Mouse (Mus musculus) urinary bladder, adult 2 months (tissue): Measurements from ENCODE around the gene Bloc1s2. TPM values are rescaled to one million over a fixed set of nuclear protein-coding genes. Genes with fewer than 3 reads are reported as not detected.
A peak's percentile ranks its signal among the peaks of the same experiment; 100 is the strongest.
"Not testable (repeated sequence)": the region's sequence is repeated elsewhere in the genome, so short reads cannot be mapped to it uniquely, and the experiment has no call there.

ENCODE experiments used
- DNase-seq: peaks from one replicate; pipeline ENCODE4 v3.0.0; 2022; ENCODE audit warnings: low spot score
- polyA plus RNA-seq: library from polyadenylated mRNA; depleted of rRNA; stranded (reverse); fragments of >200 nt; gene quantifications from 2 replicates; pipeline ENCODE4 v1.2.3, GENCODE M21; 2012; rRNA removed

Bloc1s2 gene
- polyA plus RNA-seq, 1 experiment, result 61.4 TPM

DNA sequence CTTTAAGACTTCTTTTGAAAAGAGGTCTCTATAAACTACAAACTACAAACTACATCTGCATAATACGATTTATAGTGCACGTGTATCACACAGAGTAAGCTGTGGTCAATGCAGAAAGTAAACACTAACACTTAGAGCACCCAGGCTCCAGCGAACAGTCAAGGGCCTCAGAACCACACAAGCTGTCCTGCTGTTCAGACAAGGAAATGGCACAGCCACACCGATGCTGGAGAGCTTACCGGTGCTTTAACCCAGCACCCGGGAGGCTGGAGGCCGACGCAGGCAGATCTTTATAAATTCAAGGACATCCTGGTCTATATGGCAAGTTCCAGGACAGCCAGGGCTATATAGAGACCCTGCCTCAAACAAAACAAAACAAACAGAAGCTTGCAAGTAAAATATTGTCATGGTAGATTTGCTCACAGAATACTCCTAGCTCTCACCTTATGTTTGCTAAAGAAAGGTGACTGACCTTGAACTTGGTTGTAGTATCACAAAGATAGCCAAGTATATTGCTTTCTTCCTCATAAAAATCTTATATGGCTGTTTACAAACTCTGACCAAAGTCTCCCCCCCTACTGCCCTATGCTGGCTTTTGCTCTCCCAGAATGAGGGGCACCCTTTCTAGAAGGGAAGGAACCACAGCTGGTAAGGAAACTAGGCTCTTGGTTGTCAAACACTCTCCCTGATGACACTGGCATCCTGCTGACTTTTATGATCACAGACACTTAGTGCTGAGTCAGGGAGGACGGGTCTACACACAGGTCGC, 18.3 kb downstream of the Bloc1s2 start:
- DNase-seq, result no peak

DNA sequence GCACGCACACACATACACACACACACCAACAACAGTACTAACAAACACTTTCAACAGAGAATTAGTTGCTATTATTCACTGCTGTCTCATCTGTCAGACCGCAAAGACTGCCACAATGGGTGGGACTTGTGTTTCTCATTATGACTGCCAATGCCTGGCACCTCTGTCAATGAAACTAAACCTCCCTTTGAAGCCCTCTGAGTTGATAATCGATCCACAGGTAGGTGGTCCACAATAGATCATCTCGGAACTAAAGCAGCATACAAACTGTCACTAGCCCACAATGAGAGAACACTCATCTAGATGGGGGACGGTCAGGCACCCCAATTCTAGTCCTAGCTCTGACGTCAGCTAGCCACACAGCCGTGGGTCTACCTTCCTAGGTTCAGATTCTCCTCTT, 25.1 kb downstream of the Bloc1s2 start:
- no peak for DNase-seq

DNA sequence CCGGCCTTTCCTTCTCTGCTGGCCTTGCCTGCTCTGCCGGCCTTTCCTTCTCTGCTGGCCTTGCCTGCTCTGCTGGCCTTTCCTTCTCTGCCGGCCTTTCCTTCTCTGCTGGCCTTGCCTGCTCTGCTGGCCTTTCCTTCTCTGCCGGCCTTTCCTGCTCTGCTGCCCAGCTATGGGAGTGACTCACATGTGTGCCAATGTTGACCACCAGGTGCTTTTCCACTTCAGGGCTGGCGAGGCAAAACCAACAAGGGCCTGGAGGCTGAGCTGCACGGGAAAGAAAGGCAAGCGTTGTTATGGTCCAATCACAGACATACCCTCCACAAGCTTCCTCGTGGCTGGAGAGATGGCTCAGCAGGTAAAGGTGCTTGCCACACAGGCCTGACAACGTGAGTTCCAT, 25.6 kb downstream of the Bloc1s2 start:
- DNase-seq, result not testable (repeated sequence)

DNA sequence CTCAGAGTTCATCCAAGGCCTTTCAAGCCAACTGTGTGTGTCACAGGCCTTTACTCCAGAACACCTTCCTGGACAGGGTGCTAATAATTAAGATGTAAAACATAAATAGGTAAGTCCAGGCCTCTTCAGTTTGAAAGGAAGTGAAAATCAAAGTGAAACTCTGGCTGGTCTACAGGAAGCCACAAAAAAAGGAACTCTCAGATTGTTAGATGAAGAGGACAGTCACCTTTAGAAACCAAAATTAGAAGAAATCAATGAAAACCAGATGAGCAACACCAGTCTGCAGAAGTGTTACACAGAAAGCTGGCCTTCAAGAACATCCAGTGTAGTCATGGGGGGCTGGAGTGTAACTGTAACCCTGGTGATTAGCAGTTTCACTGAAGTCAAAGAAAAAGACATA, 28.5 kb downstream of the Bloc1s2 start:
- no peak for DNase-seq

DNA sequence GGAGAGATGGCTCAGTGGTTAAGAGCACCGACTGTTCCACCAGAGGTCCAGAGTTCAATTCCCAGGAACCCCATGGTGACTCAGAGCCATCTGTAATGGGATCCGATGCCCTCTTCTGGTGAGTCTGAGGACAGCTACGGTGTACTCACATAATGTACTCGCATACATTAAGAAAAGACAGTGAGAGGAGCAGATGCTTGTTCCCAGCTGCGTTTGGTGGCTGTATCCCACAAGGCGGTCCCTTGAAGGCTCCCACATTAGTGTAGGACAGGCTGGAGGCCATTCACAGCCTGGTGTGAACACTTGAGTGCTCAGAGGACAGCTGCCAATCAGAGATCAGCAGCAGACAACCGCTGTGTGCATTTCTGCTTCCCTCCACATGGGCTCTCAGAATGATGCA, 34.5 kb downstream of the Bloc1s2 start:
- no peak for DNase-seq

DNA sequence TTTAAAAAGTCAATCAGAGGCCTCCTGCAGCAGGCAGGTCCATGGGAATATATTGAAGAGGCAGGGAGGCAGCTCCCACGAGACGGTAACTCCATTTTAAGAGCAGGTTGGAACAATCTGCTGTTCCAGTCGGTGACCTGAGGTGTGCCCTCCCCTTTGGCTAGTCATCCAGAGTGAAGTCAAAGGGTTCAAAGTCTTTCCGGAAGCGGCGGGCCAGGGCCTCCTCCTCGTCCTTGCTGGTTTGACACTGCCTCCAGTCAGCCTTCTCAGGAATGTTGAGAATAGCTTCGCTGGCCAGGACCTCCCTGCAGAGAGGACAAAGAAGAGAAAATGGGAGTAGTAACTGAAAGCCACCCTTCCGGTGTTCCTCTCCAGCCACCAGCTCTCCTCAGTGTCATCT, 35.9 kb downstream of the Bloc1s2 start:
- DNase-seq, result no peak

DNA sequence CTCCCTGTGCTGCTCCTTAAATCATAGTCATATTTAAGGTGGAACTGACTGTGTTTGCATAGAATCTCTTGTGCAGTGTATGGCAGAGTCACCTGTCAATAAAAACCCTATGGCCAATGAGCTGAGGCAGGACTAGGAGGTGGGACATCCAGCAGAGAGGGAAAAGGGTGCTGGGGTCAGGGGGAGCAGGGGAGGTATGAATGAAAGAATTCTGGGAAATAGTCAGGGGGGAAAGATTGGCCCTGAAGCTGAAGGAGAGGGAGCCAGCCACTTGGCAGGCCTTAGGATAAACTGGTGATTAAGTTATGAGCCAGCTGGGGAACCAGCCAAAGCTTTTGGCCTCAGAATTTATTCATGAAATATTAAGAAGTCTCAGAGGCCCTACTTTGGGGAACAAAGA, 37.2 kb downstream of the Bloc1s2 start:
- DNase-seq, result no peak

DNA sequence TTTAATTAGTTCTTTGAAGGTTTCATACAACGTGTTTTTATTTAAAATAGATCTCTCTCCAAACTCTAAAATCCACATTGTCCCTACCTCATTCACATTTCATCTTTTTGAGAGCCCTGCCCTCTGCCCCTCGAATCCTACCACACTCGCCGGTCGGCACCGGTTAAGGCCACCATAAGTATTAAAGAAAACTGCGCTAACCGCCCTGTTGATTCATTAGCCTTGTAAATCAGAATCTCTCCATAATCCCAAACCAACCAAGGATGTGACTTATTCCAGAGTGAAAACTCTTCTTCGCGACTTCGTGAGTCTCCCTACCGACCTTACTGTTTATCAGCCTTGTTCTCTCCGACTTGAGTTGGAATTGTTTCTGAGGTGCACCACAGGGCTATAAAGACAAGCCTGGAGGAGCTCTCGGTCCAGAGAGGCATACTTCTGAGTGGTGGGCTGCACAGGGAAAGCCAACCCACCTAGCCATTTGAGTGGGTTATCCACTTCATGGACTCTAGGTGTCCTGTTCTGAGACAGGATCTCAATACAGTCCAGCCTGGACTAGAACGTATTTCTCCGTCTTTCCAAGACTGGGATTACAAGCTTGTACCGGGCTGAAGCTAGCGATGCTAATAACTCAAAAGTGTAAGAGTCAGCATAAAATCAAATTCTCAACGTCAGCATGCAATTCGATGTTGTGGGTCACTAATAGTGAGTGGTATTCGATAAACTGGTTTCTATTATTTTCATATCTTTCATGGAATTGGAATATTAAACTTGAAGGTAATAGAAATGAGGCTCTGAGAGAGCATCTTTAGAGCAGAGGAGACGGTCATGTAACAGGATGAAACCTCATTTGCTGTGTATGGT, 38.4 kb downstream of the Bloc1s2 start:
- no peak for DNase-seq

DNA sequence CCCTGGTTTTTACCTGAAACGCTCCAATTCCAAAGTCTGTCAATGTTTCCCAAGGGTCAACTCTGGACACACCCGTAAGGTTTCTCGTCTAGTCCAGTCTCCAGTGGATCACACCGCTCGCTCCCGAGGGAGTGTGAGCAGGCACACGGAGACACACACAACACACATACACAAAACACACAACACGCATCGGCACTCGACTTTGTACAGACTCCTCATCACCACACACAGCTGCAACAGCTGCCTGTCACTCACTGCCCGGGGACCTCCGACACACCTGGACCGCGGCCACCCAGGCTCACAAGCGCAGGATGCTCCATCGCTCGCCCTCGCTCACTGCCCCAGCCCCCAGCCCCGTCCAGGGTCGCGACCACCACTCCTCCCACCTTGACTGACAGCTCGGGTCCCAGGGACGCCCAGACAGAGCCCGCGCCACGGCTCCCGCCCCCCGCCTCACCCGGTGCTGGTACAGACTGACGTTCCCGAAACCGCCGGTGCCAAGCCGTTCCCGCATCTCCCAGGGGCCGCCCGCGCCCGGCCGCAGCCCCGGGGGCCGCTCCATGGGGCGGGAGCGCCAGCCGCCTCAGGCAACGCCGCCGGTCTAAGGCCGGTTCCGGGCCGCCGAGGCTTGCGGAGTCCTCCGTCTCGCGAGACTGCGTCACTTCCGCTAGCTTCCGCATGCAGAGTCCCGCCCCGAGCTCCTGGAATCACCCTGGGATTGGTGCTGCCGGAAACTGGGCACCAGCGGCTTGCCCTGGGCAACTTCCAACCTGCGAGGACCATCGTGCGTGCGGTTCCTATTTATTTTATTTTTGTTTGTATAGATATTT, 39.2 kb downstream of the Bloc1s2 start, which contains the start of gene Chuk:
Gene Chuk, minus strand, starts transcription at position 650 of the 830 bp plus-strand sequence.
- DNase-seq, result peak; percentile 93

DNA sequence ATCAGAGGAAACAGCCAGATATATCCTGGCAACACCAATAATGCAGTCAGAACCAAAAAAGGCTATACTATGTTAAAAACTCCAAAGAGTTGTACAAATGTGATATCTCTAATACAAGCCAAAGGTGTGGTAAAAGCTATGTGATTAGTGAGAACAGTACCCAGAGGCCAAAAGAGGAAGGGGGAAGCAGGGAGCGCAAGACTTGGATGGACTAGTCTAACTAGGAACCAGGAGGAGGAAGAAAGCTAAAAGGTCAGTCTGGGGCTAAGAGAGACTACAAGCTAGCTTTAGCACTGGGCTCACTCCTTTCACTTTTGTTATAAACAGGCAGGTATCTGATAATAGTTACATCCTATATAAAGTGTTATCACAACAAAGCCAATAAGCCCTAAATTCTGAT, 41.9 kb downstream of the Bloc1s2 start:
- DNase-seq, result no peak

DNA sequence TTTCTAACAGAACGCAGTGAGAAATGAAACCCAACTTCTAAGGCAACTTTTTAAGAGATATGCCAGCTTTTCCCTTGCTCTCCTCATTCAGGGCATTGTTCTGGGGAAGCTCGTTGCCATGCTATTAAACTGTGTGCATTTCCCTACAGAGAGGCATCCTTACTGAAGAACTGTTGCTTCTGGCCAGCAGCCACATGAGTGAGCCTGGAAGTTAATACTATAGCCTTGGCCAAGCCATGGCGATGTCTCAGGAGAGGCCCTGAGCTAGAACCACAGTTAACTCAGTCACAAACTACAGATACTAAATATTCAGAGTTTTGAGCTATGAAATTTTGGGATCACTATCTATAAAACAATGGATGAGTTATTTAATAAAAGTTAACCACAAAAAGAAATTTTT, 43.2 kb downstream of the Bloc1s2 start:
- no peak for DNase-seq

DNA sequence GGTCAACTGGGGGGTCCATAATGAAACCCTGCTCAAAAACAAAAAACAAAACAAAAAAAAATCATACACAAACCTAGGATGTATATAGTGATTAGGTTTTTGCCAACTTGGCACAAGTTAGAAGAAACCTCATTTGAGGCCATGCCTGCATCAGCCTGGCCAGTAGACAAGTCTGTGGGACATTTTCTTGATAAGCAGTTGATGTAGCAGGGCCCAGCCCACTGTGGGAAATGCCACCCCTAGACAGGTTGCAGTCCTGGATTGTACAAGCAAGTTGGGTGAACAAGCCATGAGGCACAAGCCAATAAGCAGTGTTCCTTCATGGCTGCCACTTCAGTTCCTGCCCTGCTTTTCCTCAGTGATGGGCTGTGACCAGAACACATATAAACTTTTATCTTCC, 45.4 kb downstream of the Bloc1s2 start:
- DNase-seq, result no peak

Other genes starting within 250 kb of the Bloc1s2 start
- gene Dnmbp, start 206.3 kb downstream of the Bloc1s2 start, polyA plus RNA-seq, result 33.7 and 34.7 TPM in 2 replicates
- gene Cpn1, start 159.9 kb downstream of the Bloc1s2 start, polyA plus RNA-seq, result 0.18 and 0.21 TPM in 2 replicates
- 2.2 and 2.5 TPM in 2 replicates for gene Cyp2c23, start 117.2 kb downstream of the Bloc1s2 start, polyA plus RNA-seq
- gene Erlin1, start 76.7 kb downstream of the Bloc1s2 start, polyA plus RNA-seq, result 21.8 and 29.5 TPM in 2 replicates
- 53.4 and 70.8 TPM in 2 replicates for gene Chuk, start 39.0 kb downstream of the Bloc1s2 start, polyA plus RNA-seq
- gene Cwf19l1, start 10.6 kb downstream of the Bloc1s2 start, polyA plus RNA-seq, result 15.0 and 17.0 TPM in 2 replicates
- gene Pkd2l1, start 46.0 kb upstream of the Bloc1s2 start, polyA plus RNA-seq, result 0.01 TPM in 1 of 2 replicates, not detected in the other
- gene Scd3, start 56.8 kb upstream of the Bloc1s2 start, polyA plus RNA-seq, result 0.01 and 0.28 TPM in 2 replicates
- gene Scd2, start 147.2 kb upstream of the Bloc1s2 start, polyA plus RNA-seq, result 121 and 151 TPM in 2 replicates
- gene Scd4, start 186.6 kb upstream of the Bloc1s2 start, polyA plus RNA-seq, result 0.87 and 1.0 TPM in 2 replicates